Mouse (Mus musculus) right cerebral cortex, adult 2 months (tissue): ENCODE results near the gene Abcd4.

Experiments
- DNase-seq, 2 experiments: peaks; one replicate each; pipeline ENCODE4 v3.0.0; 2021 to 2022; ENCODE audit warnings: low spot score in 2 of 2

Gene Abcd4

DNA sequence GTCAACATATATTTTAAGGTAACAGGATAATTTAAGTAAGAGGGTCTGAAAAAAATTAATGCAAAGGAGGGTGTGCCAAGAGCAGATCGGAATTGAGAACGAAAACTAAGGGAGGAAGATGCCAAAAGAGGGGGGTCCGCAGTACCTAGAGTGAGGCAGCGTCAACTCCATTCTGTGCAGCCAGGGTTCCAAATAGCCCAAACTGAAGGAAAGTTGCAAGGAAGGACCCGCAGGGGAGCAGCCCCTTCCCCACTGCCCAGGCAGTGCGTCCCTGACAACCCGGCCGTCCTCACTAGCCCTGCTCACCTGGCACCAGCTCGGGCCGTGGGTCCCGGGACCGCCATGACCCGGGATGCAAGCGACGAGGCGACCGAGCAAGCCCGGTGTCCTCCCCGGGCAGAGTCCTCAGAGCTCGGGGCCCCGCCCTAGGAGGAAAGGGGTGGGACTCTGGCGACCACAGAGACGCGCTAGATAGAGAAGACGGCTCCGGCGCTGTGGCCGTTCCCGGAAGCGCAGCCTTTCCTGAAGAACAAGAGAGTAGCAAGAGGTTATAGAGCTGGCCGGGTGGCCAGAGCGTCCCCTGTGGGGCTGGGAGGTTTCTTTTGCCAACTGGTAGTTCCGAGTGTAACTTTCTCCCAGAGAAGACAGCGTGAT, at the start of gene Abcd4:
TSS of gene Abcd4 (minus strand) at position 437 of the 654 bp plus-strand sequence.
- peak; percentile 92 to 95 for DNase-seq

DNA sequence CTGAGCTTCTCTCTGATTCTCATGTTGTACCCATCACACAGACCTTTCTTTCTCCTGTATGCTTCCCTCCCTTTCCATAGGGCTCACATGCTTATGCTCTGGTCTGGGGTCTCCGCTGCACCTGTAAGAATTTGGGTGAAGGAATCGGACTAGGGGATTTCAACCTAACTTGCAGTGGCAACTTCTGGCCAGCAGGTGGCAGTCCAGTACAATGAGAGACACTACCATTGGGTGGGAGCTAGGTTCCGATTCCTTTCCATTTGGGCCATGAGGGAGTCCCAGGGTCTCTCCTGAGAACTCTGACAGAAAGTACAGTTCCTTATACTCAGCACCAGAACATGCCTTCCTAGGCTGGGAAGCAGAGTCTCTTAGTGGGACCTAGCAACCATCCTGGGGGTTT, 36.7 kb upstream of the Abcd4 start:
- DNase-seq = peak; percentile 59 to 74

DNA sequence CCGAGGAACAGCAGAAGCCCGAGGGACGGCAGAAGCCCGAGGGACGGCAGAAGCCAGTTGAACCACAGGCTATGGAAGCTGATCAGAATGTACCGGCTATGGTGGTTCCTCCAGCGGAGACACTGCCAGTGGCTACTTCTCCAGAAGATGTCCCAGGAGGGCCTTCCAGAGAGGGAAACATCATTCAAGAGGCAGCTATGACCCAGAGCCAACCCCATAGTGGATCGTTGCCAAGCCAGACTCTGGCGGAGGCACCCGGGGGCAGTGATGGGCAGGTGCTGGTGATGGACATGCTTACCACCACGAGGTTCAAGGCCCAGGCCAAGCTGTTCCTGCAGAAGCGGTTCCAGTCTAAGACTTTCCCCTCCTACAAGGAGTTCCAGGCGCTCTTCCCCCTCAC, 33.0 kb upstream of the Abcd4 start:
- no peak for DNase-seq

DNA sequence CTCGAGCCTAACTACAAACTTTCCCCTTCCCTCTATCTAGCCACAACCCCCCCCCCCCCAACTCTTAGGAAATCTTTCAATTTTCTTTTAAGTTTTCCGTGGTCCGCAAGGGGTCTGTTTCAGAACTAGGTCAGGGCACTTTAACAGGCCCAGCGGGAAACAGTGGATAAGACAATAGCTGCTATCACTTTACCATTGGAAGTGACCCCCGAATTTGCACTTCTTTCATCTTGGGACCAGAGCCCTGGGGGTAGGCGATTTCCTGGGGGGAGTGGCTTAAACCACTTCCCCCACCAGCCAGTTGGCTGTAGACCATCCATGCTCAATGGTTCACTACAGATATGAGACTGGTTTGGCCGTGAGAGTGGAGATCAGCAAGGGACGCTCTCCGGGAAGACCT, 23.4 kb upstream of the Abcd4 start, which contains the start of gene Vrtn:
TSS of gene Vrtn (plus strand) at position 366 of the 400 bp plus-strand sequence.
- DNase-seq = no peak

DNA sequence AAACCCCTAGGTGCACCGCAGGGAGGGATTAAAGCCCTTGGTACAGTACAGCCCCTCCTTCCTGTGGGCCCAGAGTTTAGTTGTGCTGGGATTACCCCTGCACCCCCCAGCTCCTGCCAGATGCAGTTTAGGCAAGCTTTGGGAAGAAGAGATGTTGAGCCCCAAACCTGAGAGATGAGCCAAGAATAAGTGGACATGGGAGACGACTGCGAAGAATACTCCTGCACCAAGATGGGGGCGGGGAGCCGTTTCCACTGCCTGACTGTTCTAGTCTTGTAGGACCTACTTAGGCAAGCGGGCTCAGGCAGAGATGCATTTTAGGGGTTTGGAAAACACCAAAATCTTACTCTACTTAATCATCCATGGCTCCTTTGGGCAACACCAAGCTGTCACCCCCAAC, 23.0 kb upstream of the Abcd4 start:
- no peak for DNase-seq

DNA sequence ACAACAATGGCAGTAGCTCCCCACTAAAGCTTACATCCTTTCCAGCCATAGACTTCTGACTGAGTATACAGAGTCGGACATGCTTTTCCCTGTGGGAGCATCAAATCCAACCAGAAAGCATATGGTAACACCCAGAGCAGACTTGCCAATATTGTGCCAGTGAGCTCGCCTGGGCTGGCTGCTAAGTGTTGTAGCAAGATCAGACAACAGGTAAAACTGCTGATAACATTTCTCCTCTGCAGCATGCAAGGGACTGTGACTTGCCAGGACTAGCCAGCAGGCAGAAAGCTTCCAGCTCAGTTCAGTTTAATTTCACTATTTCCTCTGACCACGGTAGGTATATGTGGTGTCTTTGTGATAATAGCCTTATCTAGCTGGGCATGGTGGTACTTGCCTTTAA, 14.7 kb upstream of the Abcd4 start:
- DNase-seq = no peak

DNA sequence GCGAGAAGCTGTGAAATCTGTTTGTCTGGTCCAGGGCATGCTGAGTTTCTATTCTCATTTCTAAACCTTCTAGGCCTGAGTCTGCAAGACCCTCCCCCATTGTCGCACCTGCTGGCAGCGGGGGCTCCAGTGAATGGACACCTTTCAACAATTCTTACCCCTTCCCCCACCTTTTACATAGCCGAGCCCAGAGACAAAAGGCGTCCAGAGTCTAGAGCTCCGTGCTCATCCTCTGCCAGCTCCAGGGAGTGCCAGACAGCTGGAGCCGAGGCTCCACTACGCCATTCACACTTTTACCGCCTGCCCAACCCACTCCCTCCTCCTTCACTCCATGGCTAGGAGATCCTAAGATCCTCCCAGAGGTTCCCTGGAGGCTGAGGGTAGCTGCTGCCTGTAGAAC, 7.9 kb upstream of the Abcd4 start:
- peak; percentile 23 to 28 for DNase-seq

DNA sequence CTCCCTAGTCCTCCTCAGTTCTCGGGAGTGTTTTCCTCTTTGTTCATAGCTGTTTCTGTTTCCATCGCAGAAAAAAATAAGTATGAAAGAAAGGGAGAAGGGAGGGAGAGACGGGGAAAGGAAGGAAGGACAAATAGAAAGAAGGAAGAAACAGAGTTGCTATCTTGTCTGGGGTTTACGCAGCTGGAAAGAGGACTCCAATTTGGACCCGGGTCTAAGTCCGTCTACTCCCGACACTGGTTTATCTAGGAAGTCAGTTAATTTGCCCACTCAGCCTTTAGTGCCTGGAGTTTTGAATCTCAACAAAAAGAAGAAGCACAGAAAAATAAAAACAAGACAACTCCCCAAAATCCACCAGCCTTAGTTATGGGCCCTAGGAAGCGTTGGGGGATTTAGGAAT, 7.4 kb upstream of the Abcd4 start:
- DNase-seq = no peak

DNA sequence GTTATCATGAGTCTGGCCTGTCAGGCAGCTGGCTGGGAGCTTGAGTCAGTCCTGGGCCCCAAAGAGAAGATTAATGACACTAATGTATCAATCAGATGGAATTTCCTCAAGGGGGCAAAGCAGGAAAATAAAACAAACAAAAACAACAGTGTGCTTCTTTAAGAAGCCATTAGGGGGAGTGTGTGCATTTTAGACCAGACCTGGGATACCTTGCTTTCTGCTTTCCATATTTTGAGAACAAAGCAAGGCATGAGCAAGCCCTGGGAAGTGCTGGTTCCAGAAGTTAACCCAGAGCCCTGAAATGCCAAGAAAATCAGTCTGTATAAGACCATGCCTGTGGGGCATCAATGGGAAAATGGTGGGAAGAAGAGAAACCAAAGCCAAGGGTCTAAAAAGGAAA, 3.8 kb upstream of the Abcd4 start:
- DNase-seq = no peak

DNA sequence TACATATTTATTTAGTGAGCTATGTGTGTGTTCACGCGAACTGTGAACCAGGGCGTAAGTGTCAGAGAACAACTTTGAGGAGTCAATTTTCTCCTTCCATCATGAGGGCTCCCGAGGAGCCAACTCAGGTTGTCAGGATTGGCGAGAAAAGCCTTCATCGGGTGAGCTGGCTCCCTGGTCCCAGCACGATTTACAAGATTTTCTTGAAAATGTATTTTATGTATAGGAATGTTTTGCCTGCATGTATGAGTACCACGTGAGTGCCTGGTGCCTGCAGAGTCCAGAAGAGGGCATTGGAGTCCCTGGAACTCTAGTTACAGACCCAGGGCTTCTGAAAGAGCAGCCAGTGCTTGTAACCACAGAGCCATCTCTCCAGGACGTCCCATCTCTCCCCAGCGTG, 450 bp upstream of the Abcd4 start:
- peak in 1 of 2 experiments; percentile 20 for DNase-seq

DNA sequence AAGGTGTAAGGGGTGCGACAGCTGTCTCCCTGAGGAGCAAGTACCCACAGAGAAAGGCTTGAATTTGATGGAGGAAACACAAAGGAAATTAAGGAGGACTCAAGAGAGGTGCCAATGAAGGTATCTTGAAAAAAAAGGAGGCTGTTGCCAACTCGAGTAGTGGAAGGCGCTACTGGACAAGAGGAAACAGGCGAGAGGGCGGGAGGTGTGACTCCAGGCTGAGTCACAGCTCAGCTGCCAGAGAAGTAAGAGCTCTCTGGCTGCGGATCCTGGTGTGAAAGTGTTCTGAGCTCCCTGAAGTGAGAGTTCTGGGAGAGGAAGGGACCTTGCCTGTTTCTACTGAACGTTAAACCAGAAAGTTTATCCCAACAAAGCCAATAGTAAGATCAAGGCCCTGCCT, 2.7 kb downstream of the Abcd4 start:
- peak; percentile 53 to 68 for DNase-seq

DNA sequence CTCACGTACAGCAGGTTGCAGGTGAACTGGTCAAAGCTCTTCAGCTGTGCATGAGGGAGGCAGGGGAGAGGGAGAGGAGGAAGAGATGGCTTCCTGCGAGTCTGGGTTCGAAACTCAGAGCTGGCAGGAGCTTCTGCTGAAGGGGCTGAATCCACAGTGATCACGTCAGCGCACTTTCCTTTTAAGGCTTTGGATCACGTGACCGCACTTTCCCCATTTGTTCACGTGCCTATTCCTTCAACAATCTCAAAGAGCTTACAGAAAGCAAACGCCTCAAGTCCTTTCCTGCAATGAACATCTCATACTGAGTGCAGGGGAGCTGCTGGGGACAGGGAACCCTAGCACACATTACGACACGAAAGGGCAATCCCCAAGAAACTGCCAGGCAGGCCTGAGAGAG, 3.2 kb downstream of the Abcd4 start:
- DNase-seq = no peak

DNA sequence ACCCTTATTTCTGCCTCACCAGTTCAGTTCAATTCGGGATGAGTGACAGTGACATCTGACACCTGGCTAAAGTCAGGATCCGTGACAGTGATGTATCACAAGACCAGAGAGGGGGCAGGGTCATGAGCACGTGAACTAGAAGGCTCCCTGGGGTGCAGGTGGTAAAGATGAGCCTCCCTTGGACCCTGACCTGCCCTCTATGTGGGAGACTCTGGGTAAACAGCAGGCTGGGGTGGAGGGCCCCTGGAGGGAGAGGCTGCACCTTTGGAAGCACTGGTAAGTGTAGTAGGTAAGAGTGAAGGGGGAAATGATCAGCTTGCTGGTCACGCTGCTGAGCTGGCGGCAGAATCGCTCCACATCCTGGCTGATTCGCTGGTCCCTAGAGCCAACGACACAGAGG, 4.7 kb downstream of the Abcd4 start:
- DNase-seq = no peak

DNA sequence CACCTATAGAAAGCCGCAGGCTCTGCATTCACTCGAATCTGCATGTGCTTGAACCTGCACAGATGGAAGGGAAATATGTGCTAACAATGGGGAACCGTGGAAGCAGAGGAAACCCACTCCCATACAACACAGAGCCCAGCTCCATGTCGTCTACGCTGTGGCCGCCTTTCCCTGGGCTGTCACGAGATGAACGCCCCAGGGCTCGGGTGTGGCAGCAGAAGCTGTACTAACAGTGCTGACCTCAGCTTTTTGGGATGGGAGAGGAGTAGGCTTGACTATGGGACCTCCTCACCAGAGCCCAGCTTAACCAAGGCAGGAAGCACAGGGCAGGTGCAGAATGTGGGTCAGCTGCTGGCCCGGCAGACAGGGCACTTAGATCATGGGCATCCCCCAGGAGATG, 5.5 kb downstream of the Abcd4 start:
- no peak for DNase-seq

DNA sequence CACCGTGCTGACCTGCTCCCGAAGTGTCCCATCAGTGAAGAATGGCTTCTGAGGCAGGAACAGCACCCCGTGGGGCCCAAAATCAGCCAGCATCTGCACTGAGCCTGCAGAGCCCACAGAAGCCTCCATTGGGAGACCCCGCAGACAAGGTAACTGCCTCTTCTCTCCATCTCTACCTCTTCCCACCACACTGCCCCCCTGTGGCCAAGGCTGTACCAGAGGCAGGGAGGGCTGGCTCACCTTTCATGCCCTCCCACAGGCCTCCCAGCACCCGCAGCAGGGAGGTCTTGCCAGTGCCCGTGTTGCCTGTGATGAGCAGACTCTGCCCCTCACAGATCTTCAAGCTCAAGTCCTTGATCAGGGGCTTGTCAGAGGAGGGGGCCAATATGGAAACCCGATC, 11.4 kb downstream of the Abcd4 start:
- DNase-seq = no peak

DNA sequence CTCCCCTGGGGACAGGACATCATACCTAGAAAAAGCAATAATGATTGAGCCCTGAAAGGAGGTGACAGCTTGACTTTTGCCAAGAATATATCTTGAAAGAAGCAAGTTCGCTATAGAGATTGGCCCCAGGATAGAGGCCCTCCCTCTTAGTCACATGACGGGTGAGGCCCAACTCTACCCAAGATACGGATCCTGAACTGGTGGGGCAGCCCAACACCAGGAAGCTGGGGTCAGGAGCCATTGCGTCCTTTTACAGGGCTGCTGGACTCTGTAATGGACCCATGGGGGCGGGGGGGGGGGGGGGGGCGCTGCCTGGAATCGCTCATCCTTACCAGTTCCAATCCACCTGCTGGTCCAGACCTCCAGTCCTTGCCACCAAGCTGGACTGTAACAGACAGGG, 13.2 kb downstream of the Abcd4 start:
- DNase-seq = no peak

DNA sequence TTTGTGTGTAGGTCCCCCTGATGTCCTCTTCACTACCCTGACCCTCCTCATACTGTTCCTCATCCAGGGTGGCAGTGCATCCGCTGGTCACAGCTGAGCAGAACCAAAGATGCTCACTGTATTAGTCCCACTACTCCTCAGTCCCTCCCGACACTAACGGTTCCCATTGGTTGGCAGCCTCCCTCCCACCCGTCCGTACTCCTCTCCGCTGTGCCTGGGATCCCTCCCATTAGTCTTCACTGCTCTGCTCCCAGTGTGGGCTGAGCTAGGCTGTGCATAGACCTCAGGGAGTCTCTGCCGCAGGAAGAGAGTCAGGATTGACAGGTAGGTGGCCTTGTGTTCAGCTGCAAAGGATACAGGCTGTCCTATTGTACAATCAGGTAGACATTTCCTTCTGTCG, 18.9 kb downstream of the Abcd4 start:
- DNase-seq = no peak

DNA sequence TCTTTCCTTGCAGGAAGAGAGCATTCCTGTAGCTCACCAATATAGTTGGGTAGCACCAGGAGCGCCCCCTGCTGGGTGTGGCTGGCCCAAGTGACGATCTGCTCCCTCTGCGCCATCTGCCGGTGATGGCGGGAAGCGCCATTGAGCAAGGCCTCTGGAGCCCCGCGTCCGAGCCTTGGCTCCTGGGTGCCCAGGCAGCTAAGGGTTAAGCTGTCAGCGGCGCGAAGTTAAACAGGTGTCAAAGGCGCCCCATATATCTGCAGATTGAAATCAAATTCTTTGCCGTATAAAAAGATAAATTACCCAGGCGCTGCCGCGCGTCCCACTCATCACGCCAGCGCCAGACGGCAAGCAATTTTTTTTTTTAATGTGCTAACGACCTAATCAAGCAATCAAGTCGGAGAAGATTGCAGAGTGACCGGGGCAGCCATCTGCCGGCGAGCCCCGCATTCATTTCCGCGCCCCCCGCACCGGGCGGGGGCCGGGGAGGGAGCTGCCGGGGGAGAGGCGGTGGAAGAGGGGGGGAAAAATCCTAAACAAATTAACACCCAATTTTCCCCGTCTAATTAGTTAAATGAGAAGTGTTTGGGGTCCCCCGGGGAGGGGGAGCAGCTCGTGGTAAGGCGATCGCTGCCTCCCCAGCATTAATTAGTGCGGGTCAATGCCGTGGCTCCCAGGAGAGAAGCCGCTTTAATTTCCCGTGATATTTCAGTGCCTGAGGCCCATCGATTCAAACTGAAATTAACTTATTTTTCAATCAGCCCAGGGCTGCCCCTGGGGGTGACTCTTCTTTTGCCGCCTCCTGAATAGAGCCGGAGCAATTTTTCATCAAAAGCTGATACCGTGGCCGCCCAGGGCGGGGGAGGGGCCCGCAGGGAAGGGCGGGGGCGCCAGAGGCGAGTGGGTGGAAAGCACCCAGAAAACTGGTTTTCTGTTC, 27.1 kb downstream of the Abcd4 start:
- peak; percentile 97 to 98 for DNase-seq

DNA sequence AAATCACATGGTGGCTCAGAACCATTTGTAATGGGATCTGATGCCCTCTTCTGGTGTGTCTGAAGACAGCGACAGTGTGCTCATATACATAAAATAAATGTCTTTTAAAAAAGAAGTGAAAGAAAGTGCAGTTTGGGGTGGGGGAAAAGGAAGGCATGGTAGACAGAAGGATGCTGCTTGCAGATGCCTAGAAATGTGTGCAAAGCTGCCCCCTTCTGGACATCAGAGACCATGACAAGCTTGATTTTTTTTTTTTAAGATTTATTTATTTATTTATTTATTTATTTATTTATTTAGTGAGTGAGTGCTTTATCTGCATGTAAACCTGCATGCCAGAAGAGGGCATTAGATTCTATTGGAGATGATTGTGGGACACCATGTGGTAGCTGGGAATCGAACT, 35.9 kb downstream of the Abcd4 start:
- no peak for DNase-seq

DNA sequence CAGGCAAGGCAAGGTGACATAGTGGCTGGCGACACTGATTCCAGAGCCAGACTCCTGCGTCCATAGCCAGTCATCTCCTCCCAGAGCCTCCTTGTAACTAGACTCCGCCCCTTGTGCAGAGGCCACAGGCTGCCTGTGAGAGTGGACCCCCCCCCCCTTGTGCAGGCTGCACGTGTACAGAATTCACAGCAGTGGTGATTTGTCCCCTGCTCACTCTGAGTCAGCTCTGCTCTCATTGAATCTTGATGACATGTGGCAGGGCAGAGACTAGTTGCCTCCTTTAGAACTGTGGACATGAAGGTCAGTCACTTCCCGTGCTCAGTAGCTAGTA, 38.8 kb downstream of the Abcd4 start:
- no peak for DNase-seq

DNA sequence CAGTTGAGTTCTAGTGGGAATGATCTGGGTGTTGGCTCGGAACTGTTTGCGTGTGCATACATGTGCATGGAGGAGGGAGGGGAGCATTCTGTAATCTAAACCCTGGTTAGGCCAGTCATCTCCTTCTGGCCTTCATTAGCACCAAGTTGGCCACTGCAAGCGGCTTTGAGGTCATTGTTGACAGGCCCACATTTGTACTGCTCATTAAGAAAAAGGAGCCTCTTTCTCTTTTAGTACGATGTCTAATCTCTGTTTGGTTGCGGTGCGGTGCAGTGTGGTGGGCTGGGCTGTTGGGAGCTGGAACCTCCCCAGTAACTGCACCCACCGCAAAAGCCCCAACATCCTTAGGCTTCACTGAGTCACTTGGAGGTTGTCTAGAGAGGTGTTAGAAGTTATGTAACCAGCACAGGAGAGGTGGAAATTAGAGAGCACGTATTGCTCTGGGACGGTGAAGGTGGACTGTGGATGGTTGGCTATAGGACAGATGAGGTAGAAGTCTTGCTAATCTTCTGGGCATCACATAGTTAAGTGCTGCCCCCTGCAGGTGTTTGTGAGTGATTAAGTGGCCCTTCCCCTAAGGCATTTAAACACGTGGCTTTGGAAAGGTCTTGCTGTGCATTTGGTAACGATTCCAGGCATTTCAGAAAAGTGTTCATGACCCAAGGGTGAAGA, 39.3 kb downstream of the Abcd4 start:
- DNase-seq = no peak

DNA sequence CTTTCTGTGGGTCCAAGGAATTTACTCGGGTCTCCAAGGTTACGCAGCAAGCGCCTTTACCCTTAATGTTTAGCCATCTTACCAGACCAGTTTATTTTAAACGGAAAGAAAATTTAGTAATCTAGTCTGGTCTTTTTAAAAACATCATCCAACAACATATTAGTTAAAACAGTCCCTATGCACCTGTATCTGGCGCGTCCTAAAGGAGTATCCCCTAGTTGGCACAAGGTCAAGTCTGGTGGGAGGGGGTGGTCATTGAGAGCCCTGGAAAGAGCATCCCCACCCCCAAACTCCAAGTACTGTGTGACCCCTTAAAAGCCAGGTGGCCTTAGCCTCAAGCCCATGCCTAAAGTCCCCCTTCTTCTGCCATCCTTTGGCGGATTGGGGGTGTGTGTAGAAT, 44.1 kb downstream of the Abcd4 start:
- no peak for DNase-seq

DNA sequence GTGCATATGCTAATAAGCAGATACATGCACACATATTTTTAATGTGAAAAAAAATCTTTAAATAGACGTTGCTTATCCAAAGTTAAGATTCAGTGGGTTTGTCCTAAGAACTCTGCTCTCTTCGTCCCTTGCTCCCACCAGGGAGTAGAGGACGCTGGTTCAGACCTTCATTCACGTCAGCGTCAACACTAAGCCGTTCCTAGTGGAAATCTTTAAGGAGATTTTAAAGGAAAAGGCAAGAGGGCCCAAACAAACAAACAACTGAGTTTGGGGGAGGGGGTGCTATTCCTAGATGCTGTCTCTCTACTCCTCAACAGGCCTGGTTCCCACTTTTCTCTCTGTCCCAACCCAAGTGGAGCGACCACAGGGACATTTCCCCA, 44.9 kb downstream of the Abcd4 start:
- DNase-seq = no peak
